In the genomic region with DNA sequence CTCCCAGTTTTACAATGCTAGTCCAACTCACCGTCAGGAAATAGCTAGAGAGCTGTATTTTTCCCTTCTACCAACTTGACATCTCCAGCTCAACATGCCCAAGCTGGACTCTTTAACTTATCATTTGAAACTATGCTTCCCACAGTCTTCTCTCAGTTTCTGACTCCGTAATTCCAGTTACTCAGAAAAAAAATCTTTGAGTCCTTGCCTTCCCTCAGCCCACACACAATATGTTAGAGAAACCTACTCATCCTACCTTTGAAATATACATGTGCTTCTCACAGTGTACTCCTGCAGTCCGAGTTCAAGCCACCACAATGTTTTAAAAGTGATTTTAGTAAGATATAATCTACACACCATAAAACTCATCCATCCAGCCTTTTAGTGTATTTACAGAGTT, we compare ENCODE assay signal across 13 mouse cellular contexts.
"Had no signal": no experiment of that assay in that cellular context is flagged by ENCODE, and none has a peak within 500 bp of the region (broad histone marks: within the 10 kb centered on the region; RNA-seq: fewer than 3 reads in every experiment).

No protein-coding gene starts in this region.

- ATAC-seq: midbrain, embryonic 16.5 days had no signal

- DNase-seq: lung, adult 18-20 months; lung, embryonic 14.5 days; lung, postnatal 10 days; lung, postnatal 4 days; midbrain, embryonic 14.5 days; retina, postnatal 1 day; right cerebral cortex, postnatal 14 days; right cerebral cortex, postnatal 4 days; spleen, adult 18-20 months; thymus, adult 2 months; thymus, postnatal 25 days; thymus, postnatal 4 days had no signal
